Mouse (Mus musculus) thymus, adult 18-20 months (tissue): ENCODE data around the gene Zfyve16.
A peak's percentile ranks its signal among the peaks of the same experiment; 100 is the strongest.

ENCODE experiments used
- DNase-seq, 2 experiments: peaks; one replicate each; pipeline ENCODE4 v3.0.0; 2022; ENCODE audit warnings: mixed read lengths in 2 of 2

Gene Zfyve16

GRCm38 (mm10) chr13:92530721-92531211 lies at the start of gene Zfyve16:
Gene Zfyve16 (minus strand): TSS chr13:92530868.
- peak; percentile 86 to 89 for DNase-seq

- no peak for DNase-seq
Measured at GRCm38 (mm10) chr13:92578210-92578609, 47.5 kb upstream of the Zfyve16 start.

- DNase-seq: no peak
Measured at GRCm38 (mm10) chr13:92576688-92577087, 46.0 kb upstream of the Zfyve16 start.

GRCm38 (mm10) chr13:92576072-92576471 lies 45.4 kb upstream of the Zfyve16 start, which contains the start of gene Spz1:
Gene Spz1 (minus strand): TSS chr13:92576172.
- no peak for DNase-seq

GRCm38 (mm10) chr13:92559429-92559828 lies 28.8 kb upstream of the Zfyve16 start:
- no peak for DNase-seq

GRCm38 (mm10) chr13:92557229-92557628 lies 26.6 kb upstream of the Zfyve16 start:
- no peak for DNase-seq

- no peak for DNase-seq
Measured at GRCm38 (mm10) chr13:92556458-92557126, 25.9 kb upstream of the Zfyve16 start.

- no peak for DNase-seq
Measured at GRCm38 (mm10) chr13:92547093-92547492, 16.4 kb upstream of the Zfyve16 start.

- DNase-seq: no peak
Measured at GRCm38 (mm10) chr13:92540997-92541396, 10.3 kb upstream of the Zfyve16 start.

- DNase-seq: no peak
Measured at GRCm38 (mm10) chr13:92539126-92539525, 8.5 kb upstream of the Zfyve16 start.

GRCm38 (mm10) chr13:92533801-92534200 lies 3.1 kb upstream of the Zfyve16 start:
- no peak for DNase-seq

- DNase-seq: no peak
Measured at GRCm38 (mm10) chr13:92532216-92532615, 1.5 kb upstream of the Zfyve16 start.

- DNase-seq: no peak
Measured at GRCm38 (mm10) chr13:92531237-92531636, 569 bp upstream of the Zfyve16 start.

GRCm38 (mm10) chr13:92529828-92530720 lies 594 bp downstream of the Zfyve16 start:
- DNase-seq: no peak

- DNase-seq: no peak
Measured at GRCm38 (mm10) chr13:92523178-92523813, 7.4 kb downstream of the Zfyve16 start.

- DNase-seq: no peak
Measured at GRCm38 (mm10) chr13:92504871-92505270, 25.8 kb downstream of the Zfyve16 start.

- no peak for DNase-seq
Measured at GRCm38 (mm10) chr13:92491923-92492322, 38.7 kb downstream of the Zfyve16 start.

- DNase-seq: no peak
Measured at GRCm38 (mm10) chr13:92490817-92491216, 39.9 kb downstream of the Zfyve16 start.

GRCm38 (mm10) chr13:92483852-92484463 lies 46.7 kb downstream of the Zfyve16 start, which contains the start of gene Fam151b:
Gene Fam151b (minus strand): TSS chr13:92484015.
- peak; percentile 95 to 98 for DNase-seq

- DNase-seq: peak; percentile 15 to 51
Measured at GRCm38 (mm10) chr13:92483348-92483747, 47.3 kb downstream of the Zfyve16 start.

- DNase-seq: no peak
Measured at GRCm38 (mm10) chr13:92470151-92470550, 60.5 kb downstream of the Zfyve16 start.

GRCm38 (mm10) chr13:92469381-92469780 lies 61.3 kb downstream of the Zfyve16 start:
- no peak for DNase-seq

- DNase-seq: no peak
Measured at GRCm38 (mm10) chr13:92467891-92468290, 62.8 kb downstream of the Zfyve16 start.
